Mouse (Mus musculus) yolk sac, embryonic 10.5 days (tissue): ENCODE measurements around the gene Vps25.

ENCODE experiments used
- DNase-seq: peaks from one replicate; pipeline ENCODE4 v3.0.0-alpha.2; 2017; ENCODE audit warnings: low spot score

Gene Vps25

DNA sequence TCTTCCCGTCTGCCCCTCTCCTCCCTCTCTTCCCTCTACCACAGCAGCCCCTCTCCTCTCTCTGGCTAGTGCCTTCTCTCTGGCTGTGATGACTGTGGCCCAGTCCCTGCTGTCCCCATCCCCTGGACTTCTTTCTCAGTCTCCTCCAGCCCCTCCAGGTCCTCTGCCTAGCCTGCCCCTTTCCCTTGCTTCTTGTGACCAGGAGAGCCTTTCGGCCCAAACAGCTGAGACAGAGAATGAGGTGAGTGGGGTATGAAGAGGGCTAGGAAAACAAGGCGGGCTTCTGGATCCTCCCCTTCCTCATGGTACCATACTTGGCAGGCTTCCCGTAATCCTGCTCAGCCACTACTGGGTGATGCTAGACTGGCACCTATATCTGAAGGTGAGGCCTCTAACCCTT, 21.8 kb downstream of the Vps25 start:
- no peak for DNase-seq

DNA sequence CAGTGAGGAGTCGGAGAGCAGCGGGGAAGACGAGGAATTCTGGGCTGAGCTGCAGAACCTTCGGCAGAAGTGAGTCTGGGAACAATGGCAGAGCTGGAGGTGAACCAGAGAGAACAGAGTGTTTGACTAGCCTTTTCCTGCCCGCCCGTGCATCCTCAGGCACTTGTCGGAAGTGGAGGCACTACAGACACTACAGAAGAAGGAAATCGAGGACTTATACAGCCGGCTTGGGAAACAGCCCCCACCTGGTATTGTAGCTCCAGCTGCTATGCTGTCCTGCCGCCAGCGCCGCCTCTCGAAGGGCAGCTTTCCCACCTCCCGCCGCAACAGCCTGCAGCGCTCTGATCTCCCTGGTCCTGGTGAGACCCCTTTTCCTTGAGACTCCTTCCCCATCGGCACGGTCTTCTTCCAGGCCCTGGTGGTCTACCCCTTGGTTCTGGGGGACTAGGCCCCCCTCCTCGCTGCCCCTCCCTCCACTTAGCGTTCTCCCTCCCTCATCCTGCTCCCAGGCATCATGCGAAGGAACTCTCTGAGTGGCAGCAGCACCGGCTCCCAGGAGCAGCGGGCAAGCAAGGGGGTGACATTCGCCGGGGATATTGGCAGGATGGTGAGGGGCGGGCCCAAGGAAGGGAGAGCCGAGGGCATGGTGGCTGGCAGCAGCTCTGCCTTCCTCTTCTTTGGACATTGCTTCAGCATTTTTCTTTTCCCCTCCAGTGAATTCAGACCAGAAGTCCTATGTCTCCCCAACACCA, 23.0 kb downstream of the Vps25 start:
- no peak for DNase-seq

DNA sequence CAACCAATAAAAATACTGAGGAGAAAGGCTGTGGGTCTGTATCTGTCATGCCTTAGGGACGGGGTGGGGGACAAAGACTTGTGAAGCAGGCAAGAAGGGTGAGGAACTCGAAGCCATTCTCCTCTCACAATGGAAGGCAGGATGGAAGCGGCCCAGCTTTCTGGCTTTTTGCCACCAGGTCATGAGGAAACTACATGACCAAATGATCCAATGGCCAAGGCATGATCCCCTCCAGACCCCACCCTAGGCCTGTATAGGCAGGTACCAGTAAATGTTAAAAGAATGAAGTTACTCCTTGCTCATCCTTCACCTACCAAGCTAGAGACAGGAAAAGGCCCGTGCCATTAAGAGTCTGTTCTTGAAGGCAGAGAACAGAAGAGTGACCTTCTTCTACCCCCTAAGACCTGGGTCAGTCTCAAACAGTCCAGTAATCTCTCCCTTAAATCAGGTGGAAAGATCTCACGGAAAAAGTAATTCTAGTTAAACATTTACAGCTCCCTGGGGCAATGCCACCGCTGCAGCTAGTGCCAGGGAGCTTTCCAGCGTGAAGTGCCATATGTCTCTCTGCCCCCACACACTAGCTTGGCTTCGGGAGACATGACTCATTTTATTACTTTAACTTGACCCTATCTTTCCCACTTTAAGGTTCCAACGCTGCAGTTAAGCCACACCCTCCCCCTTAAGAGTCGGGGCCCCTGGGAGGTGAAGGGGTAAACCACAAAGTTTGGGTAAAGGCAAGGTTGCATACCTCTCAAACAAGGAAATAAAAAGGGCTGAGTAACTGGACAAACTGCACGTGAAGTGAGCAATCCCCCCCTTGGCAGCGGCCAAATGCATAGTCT, 24.1 kb downstream of the Vps25 start:
- no peak for DNase-seq

DNA sequence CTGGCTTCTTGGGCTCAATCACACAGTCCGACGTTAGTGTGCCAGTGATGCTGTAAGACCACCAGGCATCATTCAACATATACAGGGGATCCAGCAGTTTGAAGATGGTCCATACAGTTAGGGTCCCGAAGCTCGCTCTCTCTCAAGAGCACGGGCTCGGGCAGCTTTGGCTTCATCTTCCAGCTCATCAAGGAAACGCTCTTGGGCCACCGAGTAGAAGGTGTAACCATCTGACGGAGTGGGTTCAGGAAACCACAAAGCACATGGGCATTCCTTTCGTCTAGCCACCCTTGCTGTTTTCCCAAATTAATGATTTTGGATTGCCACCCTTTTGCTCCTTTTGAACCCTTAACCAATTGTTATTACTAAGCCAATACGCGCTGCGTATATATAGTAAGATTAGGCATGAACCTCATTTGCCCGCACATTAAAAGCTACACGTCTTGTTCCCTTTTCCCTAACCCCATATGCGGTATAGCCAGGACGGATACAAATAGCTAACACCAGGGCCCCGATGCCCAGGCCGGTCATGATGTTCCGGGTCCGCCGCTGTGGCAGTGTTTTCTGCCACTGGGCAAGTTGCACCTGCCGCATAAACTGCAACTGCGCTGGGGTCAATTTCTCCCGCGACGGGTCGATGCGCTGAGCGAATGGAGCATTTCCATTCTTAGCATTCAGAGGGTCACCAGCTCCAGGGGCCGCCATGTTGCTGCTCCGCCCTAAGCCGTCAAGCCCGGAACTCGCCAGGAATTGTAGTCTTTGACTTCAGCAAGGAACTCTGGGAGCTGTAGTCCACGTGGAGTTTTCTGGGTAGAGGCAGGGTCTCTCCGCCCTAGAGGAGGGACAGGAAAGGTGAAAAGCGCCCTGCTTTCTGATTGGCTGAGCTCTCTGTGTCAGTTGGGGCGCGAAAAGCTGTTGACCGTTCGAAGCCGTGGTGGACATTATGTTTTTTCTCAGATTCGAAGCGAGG, 25.0 kb downstream of the Vps25 start, which contains the start of the genes Cntd1 and Coa3:
TSS of gene Cntd1 (plus strand) at position 790 of the 970 bp plus-strand sequence.
TSS of gene Coa3 (minus strand) at position 892 of the 970 bp plus-strand sequence.
- DNase-seq, result peak; percentile 92

DNA sequence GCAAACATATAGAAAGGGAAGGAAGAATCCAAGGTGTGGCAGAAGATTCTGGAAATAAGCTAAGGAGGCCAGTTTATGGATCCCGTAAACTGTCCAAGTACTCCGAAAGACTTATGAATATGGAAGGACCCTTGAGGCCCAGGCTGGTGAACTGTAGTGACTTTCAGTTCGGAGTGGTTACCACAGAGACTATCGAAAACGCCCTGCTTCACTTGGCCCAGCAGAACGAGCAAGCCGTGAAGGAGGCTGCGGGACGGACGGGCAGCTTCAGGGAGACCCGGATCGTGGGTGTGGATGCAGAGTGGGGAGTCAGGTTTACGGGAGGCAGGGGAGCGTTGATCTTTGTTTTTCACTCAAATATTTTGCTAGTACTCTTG, 25.7 kb downstream of the Vps25 start:
- DNase-seq, result no peak

DNA sequence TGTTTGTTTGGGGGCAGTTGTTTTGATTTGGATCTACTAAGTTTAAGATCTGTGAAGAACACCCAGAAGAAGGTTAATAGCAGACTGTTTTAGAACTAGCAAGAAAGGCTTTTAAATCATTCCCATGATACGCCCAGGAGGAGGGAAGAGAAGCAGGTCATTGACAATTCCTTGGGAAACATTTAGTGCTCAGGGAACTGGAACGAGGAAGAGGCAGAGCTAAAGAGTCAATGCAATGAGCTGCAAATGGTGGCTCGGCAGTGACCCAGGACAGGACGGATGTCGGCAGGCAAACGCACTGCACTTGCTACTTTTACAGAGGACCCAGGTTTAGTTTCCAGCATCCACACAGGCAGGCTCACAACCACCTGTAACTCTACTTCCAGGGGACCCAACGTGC, 27.3 kb downstream of the Vps25 start:
- no peak for DNase-seq

DNA sequence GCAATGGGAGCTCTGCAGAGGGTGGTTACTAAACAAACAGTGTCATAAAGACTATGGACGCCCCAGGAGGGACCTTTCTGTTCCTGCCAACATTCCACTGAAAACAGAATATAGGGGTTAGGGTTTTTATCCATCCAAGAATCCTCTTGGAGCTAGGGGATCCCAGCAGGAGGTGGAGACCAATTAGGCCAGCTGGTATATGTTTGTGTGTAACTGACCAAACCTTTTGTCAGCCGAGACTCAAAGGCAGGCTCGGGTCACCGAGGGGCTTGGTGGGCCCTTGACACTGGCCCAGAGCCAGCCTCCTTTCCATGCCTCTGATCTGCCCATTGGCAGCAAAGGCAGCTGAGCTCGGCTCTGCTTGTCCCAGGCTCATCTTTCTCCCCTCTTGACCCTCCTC, 29.4 kb downstream of the Vps25 start:
- DNase-seq, result no peak

DNA sequence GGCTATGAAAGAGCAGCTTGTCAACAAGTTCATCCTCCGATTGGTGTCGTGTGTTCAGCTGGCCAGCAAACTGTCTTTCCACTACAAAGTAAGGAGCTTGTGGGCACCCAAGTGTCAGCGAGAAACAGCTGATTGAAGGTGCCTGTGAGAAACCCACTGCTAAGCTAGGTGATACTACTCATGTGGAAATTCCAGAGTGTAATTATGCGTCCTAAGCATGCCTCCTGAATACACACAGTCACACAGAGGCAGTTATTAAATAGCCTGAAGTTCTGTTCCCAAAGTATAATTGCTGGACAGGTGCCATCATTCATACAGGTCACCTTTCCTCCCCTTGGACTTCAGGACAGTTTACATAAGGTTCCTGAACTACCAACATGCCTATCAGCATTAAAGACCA, 30.3 kb downstream of the Vps25 start:
- DNase-seq, result no peak

DNA sequence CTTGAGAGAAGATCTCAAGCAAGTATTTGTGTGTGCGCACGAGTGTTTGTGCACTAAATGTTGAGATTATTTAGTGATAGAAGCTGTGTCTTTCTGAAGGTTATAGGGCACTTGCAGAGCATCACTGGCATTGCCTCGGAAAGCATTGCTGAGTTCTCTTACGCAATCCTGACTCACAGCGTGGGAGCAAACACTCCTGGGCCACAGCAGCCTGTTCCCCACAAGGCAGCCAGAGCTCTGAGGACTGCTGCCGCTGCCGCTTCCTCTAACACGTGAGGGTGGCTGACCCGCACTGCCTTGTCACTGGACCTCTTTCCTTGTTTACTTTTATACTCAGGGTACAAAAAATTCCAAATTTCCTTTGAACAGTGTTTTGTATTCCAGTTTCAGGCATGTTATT, 33.8 kb downstream of the Vps25 start:
- no peak for DNase-seq

DNA sequence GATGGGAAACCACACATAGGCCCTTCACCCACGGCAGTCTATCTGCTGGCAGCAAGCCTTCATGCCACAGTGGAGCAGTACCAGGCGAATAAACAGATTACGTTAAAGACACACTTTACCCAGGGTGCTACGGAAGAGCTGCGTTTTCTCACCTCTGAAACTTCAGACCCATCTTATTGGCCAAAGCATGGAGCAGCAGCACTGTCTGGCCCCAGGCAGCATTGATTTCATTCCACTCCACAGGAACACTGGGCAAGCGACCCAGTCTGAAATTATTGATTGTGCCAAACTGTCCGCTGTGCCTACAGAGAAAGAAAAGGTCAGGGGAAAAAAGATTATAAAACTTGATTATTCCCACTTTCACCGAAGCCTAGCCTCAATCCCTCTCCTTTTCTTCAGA, 37.7 kb downstream of the Vps25 start:
- DNase-seq, result no peak

DNA sequence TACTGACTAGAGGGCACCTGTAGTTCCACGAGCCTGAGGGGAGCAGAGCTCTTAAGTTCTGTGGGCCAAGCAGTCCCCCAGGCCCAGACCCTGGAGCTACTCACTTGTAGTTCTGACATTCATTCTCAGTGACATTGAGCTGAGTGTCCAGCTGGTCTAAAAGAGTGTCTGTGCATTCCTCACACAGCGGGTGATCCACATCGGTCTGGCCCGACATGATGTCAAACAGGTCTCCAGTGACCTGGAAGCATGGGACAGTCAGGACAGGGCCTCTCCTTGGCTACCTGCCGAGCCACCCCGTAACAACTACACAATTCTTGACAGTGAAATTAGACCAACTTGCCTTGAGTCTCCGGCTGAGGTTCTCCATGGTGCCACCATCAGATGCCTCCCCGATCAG, 41.7 kb downstream of the Vps25 start:
- no peak for DNase-seq

DNA sequence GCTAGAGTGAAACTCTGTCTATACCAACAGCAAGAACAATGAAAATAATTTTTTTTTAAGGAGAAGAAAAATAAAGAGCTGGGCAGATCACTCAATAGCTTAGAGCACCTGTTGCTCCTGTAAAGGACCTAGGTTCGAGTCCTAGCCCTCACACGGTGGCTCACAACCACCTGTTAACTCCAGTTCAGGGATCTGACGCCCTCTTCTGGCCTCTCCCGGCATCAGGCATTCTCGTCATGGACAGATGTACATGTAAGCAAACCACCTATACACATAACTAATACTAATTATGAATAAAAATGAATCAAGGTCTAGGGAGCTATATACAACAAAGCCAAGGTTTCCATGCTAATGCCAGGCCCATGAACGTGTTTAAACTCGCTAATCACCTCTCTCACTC, 47.4 kb downstream of the Vps25 start:
- no peak for DNase-seq

DNA sequence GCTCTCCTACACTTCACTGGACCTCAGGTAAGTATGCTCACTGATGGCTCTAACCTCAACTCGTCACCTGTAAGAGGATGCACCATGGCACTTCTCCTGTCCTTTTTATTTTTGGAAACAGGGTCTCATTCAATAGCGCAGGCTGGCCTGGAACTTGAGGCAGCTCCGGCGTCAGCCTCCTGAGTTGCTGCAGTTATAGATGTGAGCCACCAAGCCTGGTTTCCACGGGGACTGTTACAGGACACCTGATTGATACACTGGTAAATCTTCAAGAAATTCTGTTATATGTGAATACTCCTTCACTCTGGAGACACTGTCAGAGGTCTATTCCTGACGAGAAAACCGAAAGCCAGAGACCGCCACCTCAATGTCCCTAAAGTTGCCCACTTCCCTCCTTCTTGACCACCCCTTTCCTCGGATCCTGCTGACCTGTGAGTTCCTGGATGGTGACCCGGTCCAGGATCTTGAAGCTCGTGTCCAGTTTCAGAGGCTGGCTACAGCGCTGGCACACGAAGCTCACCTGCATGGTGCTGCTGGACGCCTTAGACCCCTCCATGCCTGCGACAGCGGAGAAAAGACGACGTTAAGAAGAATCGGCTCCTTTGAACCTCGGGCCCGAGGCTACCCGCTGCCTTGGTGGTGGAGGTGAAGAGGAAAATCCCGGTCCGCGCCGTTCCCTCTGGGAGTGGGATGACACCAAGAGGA, 47.9 kb downstream of the Vps25 start:
- no peak for DNase-seq

DNA sequence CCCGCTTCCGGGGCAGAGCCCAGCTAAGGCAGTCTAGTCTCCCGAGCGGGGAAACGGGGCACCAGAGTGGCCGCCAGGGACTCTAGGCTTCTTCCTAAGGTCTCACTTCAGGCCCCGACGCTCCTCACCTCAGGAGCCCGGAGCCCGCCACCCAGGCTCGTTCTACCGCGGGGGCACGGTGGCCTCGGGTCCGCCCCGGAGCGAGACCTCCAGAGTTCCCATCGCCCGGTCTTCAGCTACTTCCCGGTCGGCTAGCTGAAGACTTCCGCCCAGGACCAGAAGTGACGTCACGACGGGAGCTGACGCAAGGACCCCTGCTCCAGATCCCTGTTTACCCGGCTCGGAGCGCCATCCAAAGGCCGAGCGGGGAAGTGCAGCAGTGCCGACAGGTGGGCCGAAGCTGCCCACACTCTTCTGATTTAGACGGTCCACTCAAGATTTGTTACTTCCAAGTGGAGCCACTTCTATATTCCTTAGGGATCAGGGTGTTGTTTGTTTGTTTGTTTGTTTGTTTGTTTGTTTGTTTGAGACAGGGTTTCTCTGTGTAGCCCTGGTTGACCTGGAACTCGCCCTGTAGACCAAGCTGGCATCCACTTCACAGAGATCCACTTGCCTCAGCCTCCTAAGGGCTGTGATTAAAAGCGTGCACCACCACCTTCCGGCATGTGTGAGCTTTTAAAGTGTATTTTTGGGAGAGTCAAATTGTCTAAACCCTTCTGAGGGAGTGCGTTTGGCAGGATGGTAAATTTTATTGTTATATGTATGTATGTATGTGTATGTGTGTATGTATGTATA, 48.7 kb downstream of the Vps25 start, which contains the start of gene Becn1:
TSS of gene Becn1 (minus strand) at position 283 of the 795 bp plus-strand sequence.
- peak; percentile 92 for DNase-seq

DNA sequence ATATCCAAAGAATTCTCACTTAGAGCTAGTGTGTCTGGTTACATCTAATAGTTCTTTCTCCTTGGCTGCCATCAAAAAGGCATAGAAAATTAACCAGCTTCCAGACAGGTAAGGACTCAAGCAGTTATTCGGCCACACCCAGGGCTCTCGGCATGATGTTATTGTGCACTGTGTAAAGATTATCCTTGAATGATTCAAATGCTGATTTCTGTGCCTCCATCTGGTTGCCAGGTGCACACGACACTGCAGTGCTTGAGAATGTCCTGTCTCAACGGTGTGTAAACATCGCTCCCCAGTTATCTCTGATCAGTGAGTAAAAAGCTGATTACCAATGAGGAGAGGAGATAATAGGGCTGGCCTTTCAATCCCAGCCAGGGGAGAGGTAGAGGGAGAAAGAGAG, 54.2 kb downstream of the Vps25 start:
- peak; percentile 28 for DNase-seq
